Mouse (Mus musculus): ENCODE data around the gene Hist1h4m.
"Not testable (repeated sequence)": the region's sequence is repeated elsewhere in the genome, so short reads cannot be mapped to it uniquely, and the experiment has no call there.

Hist1h4m gene

GRCm38 (mm10) chr13:21811074-21811473 is 472 bp upstream of the Hist1h4m start:
- not testable (repeated sequence) for DNase-seq

GRCm38 (mm10) chr13:21812092-21812491 is 546 bp downstream of the Hist1h4m start:
- not testable (repeated sequence) for DNase-seq

- not testable (repeated sequence) for DNase-seq
These were observed 8.7 kb downstream of the Hist1h4m start for GRCm38 (mm10) chr13:21820082-21820890.

GRCm38 (mm10) chr13:21828511-21828910 is 17.0 kb downstream of the Hist1h4m start:
- no peak for DNase-seq

- no peak for DNase-seq
These were observed 18.8 kb downstream of the Hist1h4m start for GRCm38 (mm10) chr13:21830344-21830743.

GRCm38 (mm10) chr13:21831418-21832394 is 20.2 kb downstream of the Hist1h4m start, which contains the start of gene Hist1h4n:
TSS of gene Hist1h4n (minus strand) at chr13:21832196.
- DNase-seq: not testable (repeated sequence)

- DNase-seq: not testable (repeated sequence)
These were observed 21.9 kb downstream of the Hist1h4m start, which contains the start of the genes Hist1h2ap and Hist1h2br for GRCm38 (mm10) chr13:21833461-21833860. TSS of gene Hist1h2ap (minus strand) at chr13:21833507. TSS of gene Hist1h2br (plus strand) at chr13:21833743.

- DNase-seq: not testable (repeated sequence)
These were observed 29.0 kb downstream of the Hist1h4m start for GRCm38 (mm10) chr13:21840508-21840907.

- DNase-seq: not testable (repeated sequence)
These were observed 34.8 kb downstream of the Hist1h4m start for GRCm38 (mm10) chr13:21846356-21846755.

- DNase-seq: no peak
These were observed 36.3 kb downstream of the Hist1h4m start for GRCm38 (mm10) chr13:21847883-21848282.

- DNase-seq: not testable (repeated sequence)
These were observed 39.1 kb downstream of the Hist1h4m start for GRCm38 (mm10) chr13:21850696-21851095.

GRCm38 (mm10) chr13:21852215-21852945 is 40.8 kb downstream of the Hist1h4m start:
- peak; percentile 25 for DNase-seq

GRCm38 (mm10) chr13:21855146-21855545 is 43.6 kb downstream of the Hist1h4m start:
- peak; percentile 15 for DNase-seq

GRCm38 (mm10) chr13:21855698-21856162 is 44.2 kb downstream of the Hist1h4m start:
- DNase-seq: no peak

GRCm38 (mm10) chr13:21861608-21862007 is 50.1 kb downstream of the Hist1h4m start:
- DNase-seq: no peak
